Mouse (Mus musculus) induced T-regulatory cell, adult 2 months (primary cell): ENCODE results near the gene Ttc1.

Experiments
- DNase-seq: peaks from one replicate; pipeline ENCODE4 v3.0.0-alpha.2; 2012; ENCODE audit warnings: low read depth

Gene Ttc1

GRCm38 (mm10) chr11:43747233-43748226 lies at the start of gene Ttc1:
Gene Ttc1, minus strand, starts transcription at chr11:43748008.
- DNase-seq, result peak; percentile 98

DNA sequence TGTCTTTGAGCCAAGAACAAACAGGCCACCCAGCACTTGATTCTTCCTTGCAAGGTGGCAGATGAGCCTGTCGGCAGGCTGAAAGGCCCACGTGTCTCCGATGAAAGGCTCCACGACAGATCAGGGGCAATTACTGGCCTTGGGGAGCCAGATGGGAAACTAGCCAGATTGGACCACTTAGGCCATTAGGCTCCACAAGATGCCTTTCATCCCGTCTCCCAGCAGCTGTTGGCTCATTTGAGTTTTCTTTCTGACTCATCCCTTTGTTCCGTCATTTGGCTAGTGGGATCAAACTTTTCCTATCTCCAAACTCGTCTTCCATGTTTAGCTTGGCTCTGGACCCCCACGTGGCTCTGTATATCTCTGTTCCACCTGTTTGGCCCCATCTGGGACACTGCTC lies 48.2 kb upstream of the Ttc1 start:
- DNase-seq, result no peak

GRCm38 (mm10) chr11:43790446-43790845 lies 42.6 kb upstream of the Ttc1 start:
- DNase-seq, result no peak

GRCm38 (mm10) chr11:43783772-43784171 lies 36.0 kb upstream of the Ttc1 start:
- peak; percentile 42 for DNase-seq

GRCm38 (mm10) chr11:43783106-43783505 lies 35.3 kb upstream of the Ttc1 start:
- no peak for DNase-seq

GRCm38 (mm10) chr11:43779551-43779950 lies 31.7 kb upstream of the Ttc1 start:
- no peak for DNase-seq

- DNase-seq, result no peak
Observed at GRCm38 (mm10) chr11:43776324-43776694, 28.5 kb upstream of the Ttc1 start.

GRCm38 (mm10) chr11:43775469-43776323 lies 27.9 kb upstream of the Ttc1 start:
- DNase-seq, result no peak

- DNase-seq, result no peak
Observed at GRCm38 (mm10) chr11:43773725-43774124, 25.9 kb upstream of the Ttc1 start.

- no peak for DNase-seq
Observed at GRCm38 (mm10) chr11:43770110-43770509, 22.3 kb upstream of the Ttc1 start.

DNA sequence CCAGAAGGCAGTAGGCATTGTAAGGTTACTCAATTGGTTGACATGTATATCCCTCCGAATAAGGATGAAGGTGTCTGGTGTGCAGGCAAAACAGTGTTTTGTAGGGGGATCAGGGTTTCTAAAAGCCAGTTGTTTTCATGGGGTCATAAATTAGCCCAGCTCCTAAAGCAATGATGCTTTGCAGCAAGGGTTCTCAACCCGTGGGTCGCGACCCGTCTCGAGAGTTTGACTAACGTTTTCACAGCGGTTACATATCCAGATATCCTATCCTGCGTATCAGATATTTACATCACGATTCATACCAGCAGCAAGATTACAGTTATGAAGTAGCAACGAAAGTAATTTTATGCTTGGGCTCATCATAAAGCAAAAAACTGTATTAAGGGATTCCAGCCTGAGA lies 19.9 kb upstream of the Ttc1 start:
- DNase-seq, result no peak

DNA sequence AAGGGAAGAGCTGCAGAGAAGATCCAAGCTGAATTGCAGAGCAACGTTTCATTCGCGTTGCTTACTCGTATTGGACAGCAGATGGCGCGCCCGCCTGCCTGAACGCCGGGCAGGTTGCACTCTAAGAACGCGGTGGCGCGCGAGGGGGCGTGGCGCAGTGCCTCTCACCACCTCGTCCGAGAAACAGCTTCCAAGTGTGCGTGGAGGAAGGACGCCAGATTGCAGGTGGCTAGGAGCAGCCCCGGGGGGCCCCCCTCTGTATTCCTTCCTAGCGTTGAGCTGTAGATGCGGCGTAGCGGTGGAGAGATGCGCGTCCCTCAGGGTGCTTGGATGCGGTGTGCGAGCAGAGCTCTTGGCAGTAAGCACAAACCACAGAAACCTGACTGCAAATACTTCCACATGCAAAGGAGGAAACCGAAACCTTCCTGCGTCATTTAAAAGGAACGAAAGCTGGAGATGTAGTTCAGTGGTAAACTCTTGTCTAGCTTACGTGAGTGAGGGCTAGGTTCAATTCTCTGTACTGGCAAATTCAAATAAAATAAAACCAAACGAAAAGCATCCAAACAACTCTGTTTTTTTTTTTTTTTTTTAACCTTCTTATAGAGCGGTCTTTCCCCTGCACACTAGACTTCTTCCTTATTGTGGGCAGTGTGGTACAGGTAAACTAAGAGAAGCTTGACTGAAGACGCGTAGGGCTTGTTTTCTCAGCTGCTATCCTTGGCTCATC lies 19.3 kb upstream of the Ttc1 start:
- DNase-seq, result peak; percentile 86

DNA sequence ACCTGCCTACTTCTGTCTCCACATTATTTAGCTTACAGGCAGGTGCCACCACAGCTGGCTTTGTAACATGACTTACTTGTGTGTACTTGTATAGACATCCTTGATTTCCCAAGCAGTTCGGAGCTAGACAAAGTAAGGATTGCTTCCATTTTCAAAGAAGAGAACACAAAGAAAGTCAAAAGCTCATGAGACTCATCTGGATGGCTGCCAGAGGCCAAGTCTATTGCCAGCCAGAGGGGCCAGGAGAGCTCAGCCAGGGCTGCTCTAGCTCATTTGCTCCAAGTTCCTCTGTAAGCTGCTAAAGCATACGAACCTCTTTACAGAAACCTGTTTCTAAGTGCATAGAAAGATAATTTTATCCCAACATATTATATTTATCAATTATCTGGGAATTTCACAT lies 10.6 kb upstream of the Ttc1 start:
- DNase-seq, result no peak

DNA sequence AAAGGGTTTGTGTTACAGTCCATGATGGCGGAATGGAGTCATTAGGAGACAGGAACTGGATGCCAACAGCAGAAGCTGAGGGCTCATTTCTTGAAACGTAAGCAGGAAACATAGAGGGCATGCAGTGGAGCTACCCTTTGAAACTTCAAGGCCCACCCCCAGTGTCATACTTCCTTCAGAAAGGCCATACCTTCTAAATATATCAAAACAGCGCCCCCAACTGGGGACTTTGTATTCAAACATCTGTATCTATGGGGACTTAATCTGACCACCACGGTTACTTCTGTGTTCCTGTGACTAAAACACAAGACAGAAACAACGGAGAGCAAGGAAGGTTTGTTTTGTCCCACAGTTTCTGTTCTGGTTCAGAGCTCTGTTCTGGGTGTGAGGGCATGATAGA lies 7.6 kb upstream of the Ttc1 start:
- peak; percentile 62 for DNase-seq

GRCm38 (mm10) chr11:43754568-43754967 lies 6.8 kb upstream of the Ttc1 start:
- no peak for DNase-seq

DNA sequence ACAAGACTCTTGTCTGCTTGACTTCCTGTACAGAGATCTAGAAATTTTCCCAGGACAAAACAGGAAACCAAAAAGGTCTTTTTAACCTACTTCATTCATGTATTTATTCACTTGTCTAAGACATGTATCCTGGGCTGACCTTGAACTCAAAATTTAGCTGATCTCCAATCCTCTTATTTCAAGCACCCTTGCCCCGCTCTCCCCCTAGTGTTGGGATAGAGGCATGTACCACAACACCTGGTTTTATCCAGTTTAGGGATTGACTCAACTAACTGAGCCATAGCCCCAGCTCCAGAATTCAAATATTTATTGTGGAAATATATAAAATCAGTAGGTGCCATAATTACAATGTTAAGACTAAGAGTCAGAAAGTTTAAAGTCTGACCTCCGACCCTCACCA lies 3.7 kb upstream of the Ttc1 start:
- DNase-seq, result peak; percentile 35

- peak; percentile 62 for DNase-seq
Observed at GRCm38 (mm10) chr11:43728737-43729301, 19.0 kb downstream of the Ttc1 start.

GRCm38 (mm10) chr11:43727796-43728195 lies 20.0 kb downstream of the Ttc1 start:
- peak; percentile 48 for DNase-seq

- no peak for DNase-seq
Observed at GRCm38 (mm10) chr11:43723411-43723810, 24.4 kb downstream of the Ttc1 start.

GRCm38 (mm10) chr11:43712178-43712577 lies 35.6 kb downstream of the Ttc1 start:
- no peak for DNase-seq

GRCm38 (mm10) chr11:43708409-43708808 lies 39.4 kb downstream of the Ttc1 start:
- no peak for DNase-seq

DNA sequence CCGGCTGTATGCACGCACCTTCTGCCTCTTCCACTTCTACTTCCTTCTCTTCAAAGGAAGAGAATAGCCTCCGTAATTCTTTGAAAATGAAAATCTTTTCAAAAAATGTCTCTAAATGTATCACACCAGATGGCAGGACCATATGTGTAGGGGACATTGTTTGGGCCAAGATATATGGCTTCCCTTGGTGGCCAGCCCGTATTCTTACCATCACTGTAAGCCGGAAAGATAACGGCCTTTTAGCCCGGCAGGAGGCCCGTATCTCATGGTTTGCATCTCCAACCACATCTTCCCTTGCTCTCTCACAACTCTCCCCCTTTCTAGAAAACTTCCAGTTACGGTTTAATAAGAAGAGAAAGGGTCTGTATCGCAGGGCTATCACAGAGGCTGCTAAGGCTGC lies 42.1 kb downstream of the Ttc1 start:
- no peak for DNase-seq
